Mouse (Mus musculus): ENCODE measurements around the gene Gm20814. TPM values are rescaled to one million over a fixed set of nuclear protein-coding genes. Genes with fewer than 3 reads are reported as not detected.
"Not testable (repeated sequence)": the region's sequence is repeated elsewhere in the genome, so short reads cannot be mapped to it uniquely, and the experiment has no call there.

The Gm20814 gene
- total RNA-seq (2015; ENCODE audit: low replicate concordance) (not detected in 2 replicates), total RNA-seq (2017; ENCODE audit: low replicate concordance) (not detected in 2 replicates)

GRCm38 (mm10) chrY:75195556-75195955 is at the start of gene Gm20814:
Gene Gm20814, plus strand, starts transcription at chrY:75195856.
- ATAC-seq (replicated peaks; ENCODE audit: low FRiP score, poor library complexity, severe bottlenecking), result not testable (repeated sequence)
